Mouse (Mus musculus) liver, adult 2 months (tissue): ENCODE results near the gene Smarcd3.

Source experiments
- CTCF ChIP-seq: fragments of 200-500 bp; IDR thresholded peaks from 2 replicates; pipeline ENCODE4 v1.5.1; 2011; ENCODE audit warnings: low read depth, low read length, control low read depth
- POLR2A ChIP-seq: fragments of 200-500 bp; IDR thresholded peaks from 2 replicates; pipeline ENCODE4 v1.6.1; 2011; ENCODE audit warnings: low read length, control low read depth; ENCODE audit not compliant: insufficient read depth; ENCODE audit errors: extremely low read depth

DNA sequence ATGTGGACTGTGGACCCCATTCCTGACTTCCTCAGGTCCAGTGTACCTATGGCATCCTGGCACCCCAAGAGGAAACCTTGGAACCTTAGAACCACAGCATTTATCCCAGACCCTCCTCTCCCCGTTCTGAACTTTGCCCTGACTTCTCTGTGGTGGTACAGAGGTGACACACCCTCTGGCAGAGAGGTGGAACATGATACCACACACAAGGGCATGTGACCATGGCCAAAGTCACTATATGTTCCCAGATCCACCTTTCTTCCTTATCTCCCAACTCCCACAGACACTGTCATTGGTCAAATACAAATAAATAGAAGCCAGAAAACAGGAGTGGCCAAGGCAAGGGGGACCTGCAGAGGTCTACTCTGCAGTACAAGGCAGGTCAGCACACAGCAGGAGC lies 10.9 kb upstream of the Smarcd3 start:
- TF ChIP-seq CTCF (no peak), POLR2A (no peak)
